Mouse (Mus musculus): Measurements from ENCODE around the gene Cdkal1.

- TF ChIP-seq POLR2A (IDR thresholded peaks at IDR 0.05; ENCODE audit: borderline replicate concordance, insufficient read depth, low read length) (no peak), CTCF (IDR thresholded peaks at IDR 0.05; ENCODE audit: borderline replicate concordance, insufficient read depth, low read depth, low read length) (no peak)
These were observed 154.1 kb downstream of the Cdkal1 start for GRCm38 (mm10) chr13:29701400-29701799.
